Mouse (Mus musculus) retina, postnatal 1 day (tissue): ENCODE results near the gene Pdia3.
"Not testable (repeated sequence)": the region's sequence is repeated elsewhere in the genome, so short reads cannot be mapped to it uniquely, and the experiment has no call there.

Experiments
- DNase-seq: peaks from one replicate; pipeline ENCODE4 v3.0.0-alpha.2; 2012

The Pdia3 gene

DNA sequence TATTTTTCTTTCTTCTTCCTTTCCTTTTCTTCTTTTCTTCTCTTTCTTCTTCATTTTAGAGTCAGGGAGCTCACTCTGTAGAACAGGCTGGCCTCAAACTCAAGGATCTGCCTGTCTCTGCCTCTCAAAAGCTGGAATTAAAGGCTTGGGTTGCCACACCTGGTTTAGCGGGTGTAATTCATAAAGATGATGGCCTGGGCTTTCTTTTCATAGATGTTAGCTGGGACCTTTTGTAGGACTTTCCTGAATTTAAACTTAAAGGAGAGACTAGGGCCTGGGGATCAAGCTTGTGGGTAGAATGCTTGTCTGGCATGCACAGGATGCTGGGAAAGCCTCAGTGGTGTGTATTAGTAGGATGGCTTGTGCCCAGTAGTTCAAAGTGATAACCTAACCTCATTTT, 30.6 kb downstream of the Pdia3 start, which contains the start of gene Ell3:
Gene Ell3, minus strand, starts transcription at position 101 of the 400 bp plus-strand sequence.
- no peak for DNase-seq

DNA sequence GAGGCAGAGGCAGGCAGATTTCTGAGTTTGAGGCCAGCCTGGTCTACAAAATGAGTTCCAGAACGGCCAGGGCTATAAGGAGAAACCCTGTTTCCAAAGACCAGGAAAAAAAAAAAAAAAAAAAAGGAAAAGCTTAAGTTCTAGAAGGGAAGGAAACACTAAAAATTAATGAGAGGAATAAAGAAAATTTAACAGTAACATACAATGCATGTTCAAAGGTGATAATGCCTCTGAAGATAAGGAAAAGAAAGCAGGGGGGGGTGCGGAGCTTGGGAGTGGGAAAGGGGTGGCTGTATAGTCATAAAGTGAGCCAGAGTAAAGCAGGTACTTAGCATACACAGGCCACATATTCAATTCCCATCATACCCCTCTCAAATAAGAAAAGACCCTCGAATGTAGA, 31.5 kb downstream of the Pdia3 start:
- DNase-seq = no peak

DNA sequence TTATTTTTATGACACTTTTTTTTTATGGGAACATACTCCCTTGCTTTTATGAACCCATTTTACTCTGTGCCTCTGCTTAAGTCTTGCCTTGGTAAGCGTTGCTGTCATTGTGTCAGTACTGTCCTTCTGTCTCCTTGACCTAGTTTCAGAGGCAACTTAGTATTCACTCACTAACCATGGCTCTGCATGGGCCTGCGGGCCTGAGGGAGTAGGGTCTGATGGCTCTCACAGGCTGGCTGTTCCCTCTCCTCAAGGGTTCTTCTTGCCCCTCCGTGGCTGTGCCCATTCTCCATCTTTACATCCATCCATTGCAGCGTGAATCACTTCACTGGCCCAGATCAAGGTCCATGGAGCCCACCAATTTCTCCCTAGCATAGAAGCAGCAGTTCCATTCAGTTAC, 32.9 kb downstream of the Pdia3 start:
- DNase-seq = no peak

DNA sequence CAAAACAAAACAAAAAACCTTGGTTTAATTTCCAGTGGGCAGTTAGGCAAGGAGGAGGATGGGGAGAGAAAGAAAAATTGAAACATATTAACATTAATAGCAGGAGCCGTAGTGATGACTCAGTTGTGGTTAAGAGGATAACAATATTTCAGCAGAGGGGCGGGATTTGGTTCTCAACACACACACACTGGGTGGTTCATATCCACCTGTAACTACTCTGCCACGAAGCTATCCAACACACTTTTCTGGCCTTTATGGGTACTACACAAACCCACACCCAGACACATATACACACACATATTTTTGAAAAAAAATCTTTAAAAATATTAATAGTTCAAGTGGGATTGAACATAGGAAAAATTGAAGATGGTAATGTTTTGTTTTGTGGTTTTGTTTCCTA, 33.4 kb downstream of the Pdia3 start:
- DNase-seq = no peak

DNA sequence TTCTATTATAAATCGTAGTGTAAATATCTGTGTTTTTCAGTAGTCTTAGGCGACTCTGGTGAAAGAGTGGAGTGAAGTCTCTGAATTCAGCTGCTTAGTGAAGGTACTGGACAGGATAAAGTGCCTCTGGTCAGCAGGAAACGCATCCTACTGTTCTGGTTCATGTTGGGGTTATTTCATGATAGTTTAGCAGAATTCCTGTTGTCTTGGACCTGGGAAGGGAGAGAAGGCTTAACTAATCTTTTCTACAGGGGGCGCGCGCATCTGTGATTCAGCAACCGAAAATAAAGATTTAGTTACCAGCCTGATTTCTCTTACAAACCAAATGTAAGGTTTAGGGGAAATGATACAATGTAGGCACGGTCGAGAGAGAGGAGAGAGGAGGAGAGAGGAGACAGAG, 34.6 kb downstream of the Pdia3 start:
- DNase-seq = peak; percentile 35

- DNase-seq = peak; percentile 99
Measured at GRCm38 (mm10) chr2:121448739-121449535, 35.4 kb downstream of the Pdia3 start, which contains the start of gene Serf2. Serf2 (plus strand) TSS chr2:121449195.

DNA sequence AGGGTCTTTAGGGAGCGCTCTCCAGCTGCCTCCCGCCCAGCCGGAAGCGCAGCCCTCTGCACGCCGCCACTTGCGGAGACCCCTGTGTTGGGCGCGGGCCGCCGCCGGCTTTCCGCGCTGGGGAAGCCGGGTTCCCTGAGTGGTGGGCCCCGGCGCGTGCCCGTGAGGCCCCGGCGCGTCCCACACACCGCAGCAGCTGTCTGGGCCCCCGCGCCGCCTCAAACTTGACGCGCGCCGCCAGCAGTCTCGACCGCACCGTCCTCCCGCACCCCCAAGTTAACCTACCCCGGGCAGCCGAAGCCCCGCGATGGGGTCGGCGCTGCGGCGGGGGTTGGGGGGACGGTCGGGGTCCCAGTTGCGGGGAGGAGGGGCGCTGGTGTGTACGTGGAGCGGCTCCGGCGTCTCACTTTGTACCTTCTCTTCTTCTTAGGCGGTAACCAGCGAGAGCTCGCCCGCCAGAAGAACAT, 36.0 kb downstream of the Pdia3 start:
- DNase-seq = no peak

DNA sequence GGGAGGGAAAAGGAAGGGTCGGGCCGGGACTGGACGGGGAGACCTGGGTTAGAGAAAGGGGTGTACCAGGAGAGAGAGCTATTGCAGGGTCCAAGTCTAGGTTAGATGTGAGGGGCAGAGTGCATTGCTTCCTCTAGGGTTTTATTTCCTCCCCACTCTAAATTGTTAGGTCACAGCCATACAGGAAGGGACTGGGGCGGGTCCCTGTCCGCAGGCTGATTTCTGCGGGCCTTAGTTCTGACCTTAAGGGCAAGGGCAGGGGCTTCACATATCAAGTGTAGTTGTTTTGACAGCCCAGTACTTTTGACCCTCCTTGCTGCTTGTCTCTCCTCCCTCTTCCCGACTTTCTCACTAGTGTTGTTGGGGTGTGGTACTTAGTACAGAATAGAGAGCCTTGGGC, 36.5 kb downstream of the Pdia3 start:
- DNase-seq = peak; percentile 15

- no peak for DNase-seq
Measured at GRCm38 (mm10) chr2:121452361-121452760, 38.8 kb downstream of the Pdia3 start.

DNA sequence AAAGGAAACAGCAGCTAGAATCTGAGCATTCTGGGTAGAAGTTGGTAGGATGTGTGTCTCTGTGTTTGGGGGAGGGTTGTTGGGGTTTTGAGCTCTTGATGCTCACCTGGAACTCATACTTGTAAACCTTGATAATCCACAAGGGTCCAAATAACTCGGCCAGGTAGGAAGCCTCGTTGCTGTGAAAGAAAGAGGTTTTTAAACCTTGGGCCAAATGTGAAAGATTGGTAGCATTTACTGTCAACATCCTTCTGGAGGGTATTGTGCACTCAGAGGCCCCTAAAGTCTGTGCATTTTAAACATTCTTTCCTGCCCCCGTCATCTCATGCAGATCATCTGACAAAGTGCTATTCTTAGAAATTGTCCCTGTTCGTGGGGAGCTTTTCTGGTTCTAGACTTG, 39.4 kb downstream of the Pdia3 start, which contains the start of gene Hypk:
Gene Hypk, plus strand, starts transcription at position 301 of the 400 bp plus-strand sequence.
- no peak for DNase-seq

DNA sequence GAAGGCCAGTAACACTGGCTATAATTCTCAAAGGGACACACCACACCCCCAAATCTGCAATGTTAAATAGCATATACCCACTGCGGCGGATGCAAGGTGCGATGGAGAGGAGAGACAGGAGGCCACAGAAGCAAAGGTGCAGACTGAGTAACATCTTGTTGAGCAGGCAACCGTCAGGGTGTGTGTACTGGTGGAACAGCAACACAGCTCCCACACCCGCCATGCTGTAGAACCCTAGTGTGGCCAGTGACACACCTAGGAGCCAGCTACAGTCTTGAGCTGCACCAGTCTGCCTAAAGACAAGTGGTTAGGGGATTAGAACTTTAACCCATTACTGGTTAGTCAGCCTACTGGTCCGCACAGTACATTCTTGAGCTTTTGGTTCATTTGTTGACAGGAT, 40.3 kb downstream of the Pdia3 start:
- DNase-seq = no peak

GRCm38 (mm10) chr2:121455534-121455933, 42.0 kb downstream of the Pdia3 start:
- no peak for DNase-seq

DNA sequence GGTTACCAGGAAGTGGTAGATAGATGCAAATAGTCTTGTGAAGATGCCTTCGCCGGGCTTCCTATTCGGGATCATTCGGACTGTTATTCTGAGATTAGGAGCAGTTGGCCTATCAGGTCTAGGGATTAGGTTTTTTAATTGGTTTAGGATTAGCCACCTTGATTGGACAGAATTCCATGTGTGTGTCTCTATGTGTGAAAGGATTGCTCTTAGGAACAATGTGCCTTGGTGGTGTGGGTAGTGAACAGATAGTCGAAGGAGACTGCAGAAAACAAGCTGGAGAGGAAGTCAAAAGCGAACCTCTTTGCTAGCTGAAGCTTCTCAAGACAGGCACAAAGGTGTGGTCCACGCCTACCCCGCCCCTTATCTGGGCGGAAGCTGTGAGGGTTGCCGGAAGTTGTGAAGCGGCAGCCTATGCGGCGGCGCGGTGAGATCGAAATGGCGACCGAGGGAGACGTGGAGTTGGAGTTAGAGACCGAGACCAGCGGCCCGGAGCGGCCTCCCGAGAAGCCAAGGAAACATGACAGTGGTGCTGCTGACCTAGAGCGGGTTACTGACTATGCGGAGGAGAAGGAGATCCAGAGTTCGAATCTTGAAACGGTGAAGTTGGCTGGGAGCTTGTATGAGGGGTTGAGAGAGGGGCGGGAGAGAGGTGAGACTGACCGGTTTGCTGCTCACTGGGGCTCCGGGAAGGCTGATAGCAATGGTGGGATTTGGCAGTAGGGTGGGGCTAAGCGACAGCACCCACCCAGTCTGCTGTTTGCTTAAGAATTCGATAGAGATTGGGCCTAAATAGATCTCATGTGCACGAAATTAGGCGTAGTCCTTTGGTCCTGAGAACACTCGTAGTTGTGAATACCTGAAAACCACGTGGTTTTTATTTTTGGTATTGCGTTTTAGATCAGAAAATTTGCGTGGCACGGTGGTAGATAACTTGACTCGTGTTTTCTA, 43.4 kb downstream of the Pdia3 start, which contains the start of gene Serinc4:
Gene Serinc4, minus strand, starts transcription at position 90 of the 951 bp plus-strand sequence.
- DNase-seq = peak; percentile 92

- DNase-seq = no peak
Measured at GRCm38 (mm10) chr2:121460071-121460470, 46.5 kb downstream of the Pdia3 start.

GRCm38 (mm10) chr2:121468982-121469381, 55.4 kb downstream of the Pdia3 start:
- not testable (repeated sequence) for DNase-seq

DNA sequence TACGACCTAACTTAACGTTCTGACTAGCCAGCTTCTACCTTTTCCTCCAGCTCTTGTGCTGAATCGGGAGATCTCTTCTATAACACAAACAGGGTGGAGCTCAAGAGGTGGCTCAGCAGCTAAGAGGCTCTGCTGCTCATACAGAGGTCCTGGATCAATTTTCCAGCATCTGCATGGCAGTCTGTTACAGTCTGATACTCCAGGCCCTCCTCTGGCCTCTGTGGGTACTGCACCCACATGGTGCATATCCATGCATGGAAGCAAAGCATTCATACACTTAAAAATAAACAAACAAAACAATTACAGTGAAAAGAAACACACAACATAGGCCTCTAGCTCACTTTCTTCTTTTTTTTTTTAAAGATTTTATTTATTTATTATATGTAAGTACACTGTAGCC, 59.2 kb downstream of the Pdia3 start:
- DNase-seq = not testable (repeated sequence)

GRCm38 (mm10) chr2:121473301-121474179, 60.0 kb downstream of the Pdia3 start, which contains the start of gene Mfap1b:
Mfap1b (minus strand) TSS chr2:121474067.
- peak; percentile 95 for DNase-seq

GRCm38 (mm10) chr2:121474180-121474535, 60.6 kb downstream of the Pdia3 start:
- DNase-seq = no peak

DNA sequence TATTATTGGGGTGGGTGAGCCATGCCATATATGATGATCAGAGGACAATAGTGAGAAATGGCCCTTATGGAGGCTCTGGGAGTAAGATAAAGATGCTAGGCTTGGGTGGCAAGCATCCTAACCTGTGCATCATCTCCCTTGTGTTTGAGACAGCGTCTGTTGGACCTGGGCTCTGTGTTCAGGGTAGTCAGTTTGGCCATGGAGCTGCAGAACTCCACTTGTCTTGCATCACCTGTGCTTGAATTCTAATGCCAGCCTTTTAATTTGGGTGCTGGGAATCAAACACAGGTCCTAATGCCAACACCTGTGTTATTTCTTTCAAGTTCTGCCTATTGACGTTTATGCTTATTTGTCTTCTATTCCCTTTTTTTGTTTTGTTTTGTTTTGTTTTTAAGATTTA, 61.7 kb downstream of the Pdia3 start:
- not testable (repeated sequence) for DNase-seq

GRCm38 (mm10) chr2:121477491-121478266, 64.1 kb downstream of the Pdia3 start:
- DNase-seq = no peak

- DNase-seq = peak; percentile 43
Measured at GRCm38 (mm10) chr2:121480498-121480897, 66.9 kb downstream of the Pdia3 start.
